Mouse (Mus musculus) embryonic stem cell, embryonic (primary cell): Measurements from ENCODE around the gene 4930518I15Rik.

Source experiments
- CTCF ChIA-PET, 4 experiments: fragments of 300-600 bp in 2 of 4; fragments of 350-600 bp in 2 of 4; sonication (Branson Sonifier 250); formaldehyde crosslinking; loops; one replicate each; lab custom pipeline; 2022; ENCODE audit warnings: inconsistent platforms in 2 of 4; lab: Charles Lee
- POLR2A ChIA-PET, 4 experiments: fragments of 300-600 bp in 2 of 4; fragments of 350-600 bp in 2 of 4; sonication (Branson Sonifier 250); formaldehyde crosslinking; loops; one replicate each; lab custom pipeline; 2022; ENCODE audit warnings: antibody characterized with exemption in 4 of 4, inconsistent platforms in 1 of 4; lab: Charles Lee

Gene 4930518I15Rik

DNA sequence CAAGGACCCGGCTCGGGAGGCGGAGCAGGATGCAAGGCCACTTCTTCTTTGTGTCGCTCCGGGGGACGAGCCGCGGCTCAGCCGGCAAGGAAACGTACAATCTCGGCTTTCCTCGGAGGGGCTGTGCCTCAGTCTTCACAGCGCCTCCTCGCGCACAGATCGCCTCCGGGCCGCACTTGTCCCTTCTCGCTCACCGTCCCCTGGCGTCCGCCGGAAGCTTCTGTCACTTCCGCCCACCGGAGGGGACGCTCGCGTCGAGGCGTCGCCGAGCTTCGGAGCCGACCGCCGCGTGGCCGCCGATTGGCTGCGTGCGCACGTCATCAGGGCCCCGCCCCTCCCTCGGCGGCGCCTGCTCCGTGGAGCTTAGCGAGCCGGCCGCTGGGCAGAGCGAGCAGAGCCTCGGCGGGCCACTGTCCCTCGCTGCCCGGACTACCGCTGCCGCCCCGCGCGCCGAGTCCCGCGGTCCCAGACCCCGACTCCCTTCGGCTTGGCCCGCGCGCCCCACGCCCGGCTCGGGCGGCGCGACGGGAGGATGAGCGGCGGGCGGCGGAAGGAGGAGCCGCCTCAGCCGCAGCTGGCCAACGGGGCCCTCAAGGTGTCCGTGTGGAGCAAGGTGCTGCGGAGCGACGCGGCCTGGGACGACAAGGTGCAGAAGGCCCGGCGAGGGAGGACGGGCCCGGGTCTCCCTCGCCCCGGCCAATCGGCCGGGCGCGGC lies 5.2 kb upstream of the 4930518I15Rik start, which contains the start of gene Rab5if:
Gene Rab5if (plus strand): TSS at position 357 of the 715 bp plus-strand sequence.
- POLR2A ChIA-PET: interaction anchor here (0.6 to 4.3 kb wide), 44 partner anchors 9 to 704 kb away, joined by 3 to 59 read pairs (median 4); partner anchors contain the start of genes Tgif2 (in 3 of the 4), Rbl1 (in 2 of the 4), Dsn1 (in 1 of the 4) and Samhd1 (in 1 of the 4)

DNA sequence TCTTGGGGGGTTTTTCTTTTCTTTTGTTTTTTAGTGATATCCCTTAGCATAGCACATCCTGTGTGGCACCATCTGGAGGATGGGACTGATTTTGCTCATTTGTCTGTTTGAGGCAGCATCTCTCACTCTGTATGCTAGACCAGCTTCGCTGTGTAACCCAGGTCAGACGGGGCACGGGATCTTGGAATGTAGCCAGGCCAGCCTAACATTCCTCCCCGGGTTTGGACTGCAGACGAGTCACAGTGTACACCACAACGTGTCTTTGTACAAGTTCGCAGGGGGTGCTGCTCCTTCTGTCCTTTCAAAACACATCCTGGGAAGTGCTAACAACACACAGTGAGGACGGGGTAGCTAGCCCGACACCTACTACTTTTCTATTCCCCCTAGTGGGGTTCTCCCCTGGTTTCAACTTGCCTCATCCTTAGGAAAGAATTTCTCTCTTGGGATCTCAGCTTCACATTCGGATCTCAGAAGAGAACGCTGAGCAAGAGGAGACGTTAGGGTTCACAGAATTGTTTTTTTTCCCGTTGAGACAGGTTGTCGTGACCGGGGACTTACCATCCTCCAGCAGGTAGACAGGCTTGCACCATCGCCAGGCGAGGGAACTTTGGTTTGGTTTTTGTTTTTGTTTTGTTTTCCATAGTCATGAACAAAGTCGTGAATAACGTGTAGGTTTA lies 4.4 kb upstream of the 4930518I15Rik start:
- CTCF ChIA-PET: interaction anchor here in 3 of 4 experiments (0.5 to 2.1 kb wide), 18 partner anchors 9 to 302 kb away, joined by 3 to 15 read pairs (median 4); partner anchors contain the start of gene Tgif2 (in 2 of the 3)
- POLR2A ChIA-PET: interaction anchor here (0.6 to 4.3 kb wide), 41 partner anchors 8 to 705 kb away, joined by 3 to 59 read pairs (median 4); partner anchors contain the start of genes Tgif2 (in 3 of the 4), Rbl1 (in 2 of the 4), Dsn1 (in 1 of the 4) and Samhd1 (in 1 of the 4)

More for the DNA sequence above, 5.2 kb upstream of the 4930518I15Rik start, which contains the start of gene Rab5if:
- CTCF ChIA-PET: interaction anchor here (0.5 to 2.1 kb wide), 27 partner anchors 8 to 415 kb away, joined by 3 to 18 read pairs (median 4); partner anchors contain the start of gene Tgif2 (in 3 of the 4)

DNA sequence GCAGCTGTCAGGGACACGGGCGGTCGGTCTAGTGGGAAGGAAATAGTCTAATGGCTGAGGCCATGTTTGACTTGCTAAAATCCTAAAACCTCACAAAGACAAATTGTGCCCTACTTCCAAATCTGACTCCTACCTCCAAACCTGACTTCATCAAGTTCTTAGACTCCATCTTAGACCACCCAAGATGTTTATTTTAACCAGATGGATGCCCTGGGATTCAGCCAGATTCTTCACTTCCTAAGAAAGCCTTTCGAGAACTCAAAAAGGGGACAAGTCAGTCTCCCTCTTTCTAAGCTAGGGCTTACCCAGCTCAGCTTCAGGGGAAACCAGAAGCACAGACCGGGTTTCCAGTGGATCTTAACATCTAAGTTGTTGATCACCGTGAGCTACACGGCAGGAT lies 925 bp upstream of the 4930518I15Rik start:
- ChIA-PET CTCF (interaction anchor here in 1 of 4 experiments (1.0 kb wide), 1 partner anchor 49 kb away, joined by 4 read pairs; no protein-coding TSS in a partner anchor), POLR2A (interaction anchor here in 3 of 4 experiments (0.6 to 4.3 kb wide), 14 partner anchors 8 to 56 kb away, joined by 3 to 28 read pairs (median 4); partner anchors contain the start of gene Tgif2 (in 2 of the 3))

DNA sequence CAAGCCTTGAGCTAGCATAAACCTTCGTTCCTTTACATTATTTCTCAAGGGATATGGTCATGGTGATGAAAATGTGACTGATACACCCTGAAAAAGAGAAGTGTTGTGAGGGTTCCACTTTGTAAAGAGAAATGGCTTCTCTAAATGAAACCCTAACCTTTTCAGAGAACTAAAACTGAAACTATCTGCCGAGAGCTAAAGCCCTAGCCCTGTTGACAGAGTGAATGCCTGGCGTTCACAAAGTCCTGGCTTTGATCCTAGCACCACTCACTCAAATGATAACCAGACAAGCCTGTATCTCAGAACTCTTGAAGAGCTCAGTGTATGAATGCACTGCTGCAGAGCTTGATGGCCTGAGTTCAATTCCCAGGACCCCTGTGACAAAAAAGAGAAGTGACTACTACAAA lies 358 bp downstream of the 4930518I15Rik start:
- CTCF ChIA-PET: interaction anchor here in 1 of 4 experiments (0.6 to 0.8 kb wide), 3 partner anchors 11 to 127 kb away, joined by 3 read pairs; no protein-coding TSS in a partner anchor
- POLR2A ChIA-PET: interaction anchor here in 3 of 4 experiments (0.6 to 4.3 kb wide), 18 partner anchors 8 to 561 kb away, joined by 3 to 28 read pairs (median 4); partner anchors contain the start of genes Sla2 (in 1 of the 3) and Tgif2 (in 1 of the 3)

DNA sequence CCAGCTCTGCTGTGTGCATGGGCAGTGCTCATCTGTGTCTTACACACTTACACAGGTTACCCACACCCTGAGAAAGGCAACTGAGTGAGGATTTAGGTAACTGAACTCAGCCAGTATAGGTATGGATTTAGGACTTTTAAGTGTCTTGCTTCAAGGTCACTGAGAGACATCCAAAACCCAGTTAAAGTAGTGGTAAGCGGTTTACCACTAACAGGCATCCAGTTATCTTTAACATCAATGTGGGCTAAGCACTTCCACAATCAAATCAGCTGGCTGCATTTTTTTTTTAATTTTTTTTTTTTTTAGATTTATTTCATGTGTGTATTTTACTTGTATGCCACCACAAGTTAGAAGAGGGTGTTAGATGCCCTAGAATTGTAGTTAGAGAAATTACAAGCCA lies 1.4 kb downstream of the 4930518I15Rik start:
- ChIA-PET POLR2A (interaction anchor here in 3 of 4 experiments (1.0 to 3.7 kb wide), 6 partner anchors 8 to 31 kb away, joined by 3 to 24 read pairs (median 6); partner anchors contain the start of genes Sla2 (in 1 of the 3) and Tgif2 (in 1 of the 3)), CTCF (no interaction called here)

DNA sequence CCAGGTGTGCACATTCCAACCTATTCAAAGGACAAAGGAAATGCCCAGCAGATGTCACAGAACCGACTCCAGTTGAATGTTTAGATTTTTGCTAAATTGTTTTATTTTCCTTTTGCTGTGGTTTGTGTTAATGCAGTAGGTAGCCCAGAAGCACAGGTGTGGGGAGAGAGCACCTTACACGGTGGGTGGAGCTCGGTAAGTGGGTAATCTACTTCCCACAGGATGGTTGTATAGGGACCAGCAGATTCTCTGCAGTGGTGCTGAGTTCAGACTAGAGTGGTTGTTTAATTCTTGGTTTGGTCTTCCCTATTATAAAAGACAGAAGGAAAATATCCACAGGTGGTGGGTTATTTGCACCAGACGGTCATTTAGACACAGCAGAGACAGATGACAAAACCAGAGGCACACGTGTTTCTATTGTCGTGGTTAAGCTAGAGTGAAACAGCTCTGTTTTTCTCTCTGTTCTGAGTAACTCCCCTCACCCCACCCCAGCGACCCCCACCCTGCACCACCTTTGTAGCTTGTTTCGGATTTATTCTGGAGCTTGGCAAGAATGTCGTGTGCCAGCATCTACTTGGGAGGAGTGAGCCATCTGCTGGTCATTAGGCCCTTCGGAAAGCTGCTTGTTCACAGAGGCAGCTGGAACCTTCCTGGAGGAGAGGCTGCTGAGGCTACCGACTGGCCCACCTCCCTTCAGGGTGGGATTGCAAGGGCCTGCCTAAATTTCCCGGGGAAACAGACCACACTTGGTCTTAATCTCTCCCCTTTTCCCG lies 3.6 kb downstream of the 4930518I15Rik start:
- CTCF ChIA-PET: interaction anchor here in 3 of 4 experiments (0.5 to 1.3 kb wide), 11 partner anchors 8 to 242 kb away, joined by 3 to 9 read pairs (median 3); partner anchors contain the start of gene Rab5if (in 2 of the 3)
- POLR2A ChIA-PET: interaction anchor here in 3 of 4 experiments (0.8 to 1.3 kb wide), 8 partner anchors 9 to 14 kb away, joined by 3 to 7 read pairs (median 4); partner anchors contain the start of genes Rab5if (in 2 of the 3) and Tgif2 (in 1 of the 3)

DNA sequence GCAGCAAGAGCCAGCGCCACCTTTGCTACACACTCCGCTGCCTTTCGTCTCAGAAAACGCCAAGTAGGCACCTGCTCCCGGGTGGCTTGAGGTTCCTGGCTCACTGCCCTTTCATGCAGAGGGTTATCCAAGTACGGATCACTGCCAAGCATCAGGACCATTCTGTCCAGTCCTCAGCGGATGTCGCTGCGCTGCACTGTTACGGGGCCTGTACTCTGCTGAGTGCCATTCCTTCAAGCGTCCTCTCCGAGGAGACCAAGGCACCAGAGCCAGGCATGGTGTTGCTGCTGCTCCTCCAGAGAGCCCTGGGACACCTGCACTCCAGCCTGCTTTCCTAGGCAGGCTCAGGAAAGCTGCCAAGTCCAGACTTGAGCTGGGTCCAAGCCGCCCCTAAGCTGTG lies 4.2 kb downstream of the 4930518I15Rik start:
- POLR2A ChIA-PET: interaction anchor here in 3 of 4 experiments (1.0 to 1.3 kb wide), 5 partner anchors 9 to 14 kb away, joined by 3 to 7 read pairs (median 6); partner anchors contain the start of genes Rab5if (in 2 of the 3) and Tgif2 (in 1 of the 3)

DNA sequence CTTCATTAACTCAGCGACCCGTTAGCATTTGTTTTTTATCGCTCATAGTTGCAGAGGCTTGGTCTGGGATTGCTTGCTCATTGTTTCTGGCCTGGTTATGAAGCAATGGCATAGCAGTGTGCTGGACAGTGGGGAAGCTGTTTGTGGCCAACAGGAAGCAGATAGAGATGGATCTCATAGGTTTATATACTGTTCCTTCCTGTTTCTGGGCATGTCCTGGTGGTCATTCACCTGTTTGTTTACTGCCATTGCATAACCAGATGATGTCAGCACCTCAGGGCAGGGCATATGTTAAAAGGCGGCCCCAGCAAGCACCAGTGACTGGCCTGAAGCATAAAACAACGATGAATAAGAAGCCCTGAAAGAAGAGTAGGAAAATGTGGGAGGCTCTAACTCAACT lies 7.2 kb downstream of the 4930518I15Rik start:
- ChIA-PET CTCF (interaction anchor here in 1 of 4 experiments (0.7 kb wide), 1 partner anchor 8 kb away, joined by 3 read pairs; no protein-coding TSS in a partner anchor), POLR2A (interaction anchor here in 3 of 4 experiments (0.6 to 5.2 kb wide), 13 partner anchors 8 to 576 kb away, joined by 3 to 28 read pairs (median 8); partner anchors contain the start of genes Rab5if (in 2 of the 3) and Tgif2 (in 2 of the 3))

More for the DNA sequence above, 4.2 kb downstream of the 4930518I15Rik start:
- CTCF ChIA-PET: interaction anchor here in 1 of 4 experiments (0.9 to 1.3 kb wide), 2 partner anchors 12 to 43 kb away, joined by 3 read pairs; no protein-coding TSS in a partner anchor

DNA sequence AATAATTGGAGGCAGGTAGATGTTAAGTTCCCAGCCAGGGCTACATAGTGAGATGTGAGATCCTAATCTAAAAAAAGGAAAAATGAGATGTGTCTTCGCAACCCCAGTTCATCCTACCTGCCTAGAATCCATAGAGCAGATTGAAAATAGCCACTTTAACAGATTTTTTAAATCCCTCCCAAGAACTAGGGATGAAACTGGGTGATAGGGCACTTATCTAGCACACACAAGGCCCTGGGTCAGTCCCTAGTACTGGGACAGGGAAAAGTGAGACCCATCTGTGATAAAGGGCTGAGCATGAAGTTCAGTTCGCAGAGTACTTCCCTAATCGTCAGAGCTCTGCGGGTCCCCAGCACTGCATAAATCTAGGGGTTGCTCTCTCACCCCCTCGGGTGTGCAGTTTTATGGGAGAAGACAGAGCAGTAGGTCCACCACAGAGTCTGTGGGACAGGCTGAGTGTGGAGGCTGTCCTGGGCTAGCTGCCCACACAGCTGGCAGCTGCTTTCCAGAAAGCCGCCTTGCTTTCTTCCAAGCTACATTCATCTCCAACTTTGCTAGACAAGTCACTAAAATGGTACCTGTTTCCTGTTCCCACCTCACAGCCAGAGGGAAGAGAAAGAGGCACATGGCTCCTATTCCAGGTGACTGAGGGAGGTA lies 9.1 kb downstream of the 4930518I15Rik start:
- CTCF ChIA-PET: interaction anchor here in 1 of 4 experiments (0.7 kb wide), 1 partner anchor 398 kb away, joined by 3 read pairs; no protein-coding TSS in a partner anchor

DNA sequence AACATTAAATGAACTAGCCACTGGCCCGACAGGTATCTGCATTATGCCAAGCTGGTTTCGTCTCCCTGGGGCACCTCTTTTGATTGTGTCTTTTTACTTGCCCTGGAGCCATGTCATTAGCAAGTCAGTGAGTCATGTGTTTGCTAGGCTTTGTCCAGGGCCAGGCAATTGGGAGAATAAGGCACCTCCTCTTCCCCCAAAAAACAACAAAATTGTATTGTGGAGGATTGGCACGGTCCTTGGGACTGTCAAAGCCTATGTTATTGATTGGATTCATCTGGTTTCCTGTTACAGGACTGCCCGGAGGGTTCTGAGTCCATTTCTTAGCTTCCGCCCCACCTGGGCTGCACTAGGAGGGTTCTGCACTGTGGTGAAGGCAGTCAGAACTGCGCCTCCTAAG lies 10.1 kb downstream of the 4930518I15Rik start:
- POLR2A ChIA-PET: interaction anchor here in 3 of 4 experiments (0.5 to 5.2 kb wide), 13 partner anchors 9 to 1305 kb away, joined by 3 to 22 read pairs (median 4); partner anchors contain the start of genes 4930518I15Rik (in 3 of the 3) and Rab5if (in 3 of the 3)

More for the DNA sequence above, 9.1 kb downstream of the 4930518I15Rik start:
- POLR2A ChIA-PET: interaction anchor here in 3 of 4 experiments (1.1 to 5.2 kb wide), 10 partner anchors 9 to 16 kb away, joined by 3 to 22 read pairs (median 4); partner anchors contain the start of genes 4930518I15Rik (in 2 of the 3), Rab5if (in 2 of the 3) and Tgif2 (in 2 of the 3)

DNA sequence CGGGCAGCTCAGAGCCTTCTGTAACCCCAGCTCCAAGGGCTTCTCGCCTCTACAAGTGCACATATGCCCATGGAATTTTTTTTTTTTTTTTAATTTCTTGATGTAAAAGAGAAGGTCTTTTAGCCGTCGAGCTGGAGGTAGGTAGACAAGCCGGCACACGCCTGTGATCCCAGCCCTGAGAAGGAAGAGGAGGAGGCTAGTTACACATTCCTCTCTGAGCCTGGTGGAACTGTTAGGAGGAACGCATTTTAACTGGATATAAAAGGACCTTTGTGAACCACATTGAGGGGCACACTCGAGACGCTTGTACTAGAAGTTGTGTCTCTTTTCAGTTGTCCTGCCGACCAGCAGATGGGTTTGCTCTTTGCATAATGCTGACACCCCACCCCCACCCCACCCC lies 13.0 kb downstream of the 4930518I15Rik start:
- POLR2A ChIA-PET: interaction anchor here in 3 of 4 experiments (0.6 to 5.9 kb wide), 10 partner anchors 10 to 162 kb away, joined by 3 to 59 read pairs (median 6); partner anchors contain the start of genes 4930518I15Rik (in 2 of the 3), Dsn1 (in 1 of the 3) and Rab5if (in 1 of the 3)

More for the DNA sequence above, 10.1 kb downstream of the 4930518I15Rik start:
- CTCF ChIA-PET: interaction anchor here in 1 of 4 experiments (0.7 kb wide), 1 partner anchor 397 kb away, joined by 3 read pairs; no protein-coding TSS in a partner anchor

DNA sequence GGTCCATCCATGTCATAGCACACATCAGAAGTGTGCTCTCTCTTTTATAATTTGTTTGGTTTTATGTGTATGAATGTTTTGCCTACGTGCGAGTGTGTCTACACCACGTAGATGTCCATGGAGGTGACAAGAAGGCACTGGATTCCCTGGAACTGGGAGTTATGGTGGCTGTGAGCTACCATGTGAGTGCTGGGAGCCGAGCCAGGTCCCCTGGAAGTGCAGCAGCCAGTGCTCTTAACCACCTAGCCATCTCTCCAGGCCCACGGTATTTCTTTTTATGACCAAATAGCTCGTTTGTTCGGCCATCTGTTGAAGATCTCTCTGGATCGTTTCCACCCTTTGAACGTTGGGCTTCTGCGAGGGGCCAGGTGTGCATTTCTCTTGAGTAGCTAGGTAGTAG lies 14.4 kb downstream of the 4930518I15Rik start:
- POLR2A ChIA-PET: interaction anchor here in 3 of 4 experiments (0.6 to 5.9 kb wide), 16 partner anchors 8 to 401 kb away, joined by 3 to 59 read pairs (median 4); partner anchors contain the start of genes 4930518I15Rik (in 2 of the 3), Rab5if (in 2 of the 3), Dsn1 (in 1 of the 3) and Ndrg3 (in 1 of the 3)
- CTCF ChIA-PET: interaction anchor here in 1 of 4 experiments (0.6 to 1.0 kb wide), 2 partner anchors 177 to 254 kb away, joined by 3 read pairs; no protein-coding TSS in a partner anchor

More for the DNA sequence above, 13.0 kb downstream of the 4930518I15Rik start:
- CTCF ChIA-PET: interaction anchor here in 3 of 4 experiments (0.6 to 1.7 kb wide), 5 partner anchors 10 to 794 kb away, joined by 3 to 7 read pairs (median 5); no protein-coding TSS in a partner anchor

DNA sequence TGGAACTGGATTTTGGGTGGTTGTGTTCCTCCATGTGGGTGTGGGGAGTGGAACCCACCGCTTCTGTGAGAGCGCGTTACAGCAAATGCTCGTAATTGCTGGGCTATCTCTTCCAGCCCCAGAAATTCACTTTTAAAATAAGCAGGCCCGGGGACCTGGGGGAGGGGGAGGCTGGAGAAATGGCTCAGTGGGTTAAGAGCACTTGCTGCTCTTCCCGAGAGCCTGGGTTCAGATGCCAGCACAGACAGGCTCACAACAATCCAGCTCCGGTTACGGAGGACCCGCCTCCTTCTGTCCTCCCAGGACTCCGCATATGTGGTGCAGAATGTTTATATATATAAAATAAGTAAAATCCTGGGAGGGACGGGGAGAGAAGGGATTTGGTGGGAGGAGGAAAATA lies 15.0 kb downstream of the 4930518I15Rik start:
- ChIA-PET POLR2A (interaction anchor here in 3 of 4 experiments (1.0 to 5.9 kb wide), 16 partner anchors 9 to 362 kb away, joined by 3 to 59 read pairs (median 7); partner anchors contain the start of genes 4930518I15Rik (in 3 of the 3), Rab5if (in 1 of the 3) and Rbl1 (in 1 of the 3)), CTCF (interaction anchor here in 1 of 4 experiments (1.0 to 2.0 kb wide), 4 partner anchors 8 to 178 kb away, joined by 3 to 10 read pairs (median 4); partner anchors contain the start of gene Rab5if)

DNA sequence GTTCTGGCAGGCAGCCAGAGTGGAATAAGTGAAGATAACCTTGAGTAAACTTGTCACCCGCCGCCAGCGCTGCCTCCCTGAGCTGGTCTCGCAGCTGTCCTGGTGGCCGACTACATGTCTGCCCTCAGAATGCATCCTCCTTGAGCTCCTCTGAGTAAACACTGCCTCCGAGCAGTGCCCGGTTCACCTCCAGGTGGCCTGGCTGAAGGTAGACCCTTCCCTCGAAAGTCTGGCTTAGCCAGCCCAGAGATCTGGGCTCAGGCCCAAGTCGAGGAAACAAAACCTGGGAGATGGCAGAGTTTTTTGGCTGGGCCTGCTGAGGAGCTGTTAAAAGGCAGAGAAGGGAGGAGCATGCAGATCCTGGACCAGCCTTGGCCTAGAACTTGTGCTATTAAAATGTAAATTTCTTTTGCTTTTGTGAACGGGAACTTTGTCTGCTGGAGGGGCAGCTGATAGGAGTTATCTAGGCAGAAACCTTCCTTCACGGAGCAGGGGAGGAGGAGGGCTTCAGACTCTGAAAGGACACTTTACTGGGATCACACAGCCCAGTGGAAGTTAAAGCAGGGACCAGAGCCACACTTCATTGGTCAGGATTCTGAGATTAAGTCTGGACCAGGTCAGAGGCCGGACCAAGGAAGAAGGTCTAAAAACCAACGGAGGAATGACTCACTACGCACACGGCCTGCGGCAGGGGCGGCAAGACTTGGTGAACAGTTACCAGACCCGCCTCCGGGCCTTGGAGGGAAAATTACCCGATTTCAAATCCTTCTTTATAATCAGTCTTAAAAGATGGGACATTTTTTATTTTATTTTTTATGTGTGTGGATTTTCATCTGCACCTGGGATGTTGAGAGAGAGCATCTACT lies 15.7 kb downstream of the 4930518I15Rik start:
- ChIA-PET POLR2A (interaction anchor here (0.6 to 5.9 kb wide), 44 partner anchors 9 to 725 kb away, joined by 3 to 59 read pairs (median 4); partner anchors contain the start of genes Rab5if (in 4 of the 4), 4930518I15Rik (in 3 of the 4), Dsn1 (in 1 of the 4) and Rbl1 (in 1 of the 4)), CTCF (interaction anchor here in 3 of 4 experiments (0.5 to 2.0 kb wide), 10 partner anchors 9 to 400 kb away, joined by 3 to 10 read pairs (median 4); partner anchors contain the start of gene Rab5if (in 3 of the 3))
